Mouse (Mus musculus): ENCODE data around the gene Pard3b.

DNA sequence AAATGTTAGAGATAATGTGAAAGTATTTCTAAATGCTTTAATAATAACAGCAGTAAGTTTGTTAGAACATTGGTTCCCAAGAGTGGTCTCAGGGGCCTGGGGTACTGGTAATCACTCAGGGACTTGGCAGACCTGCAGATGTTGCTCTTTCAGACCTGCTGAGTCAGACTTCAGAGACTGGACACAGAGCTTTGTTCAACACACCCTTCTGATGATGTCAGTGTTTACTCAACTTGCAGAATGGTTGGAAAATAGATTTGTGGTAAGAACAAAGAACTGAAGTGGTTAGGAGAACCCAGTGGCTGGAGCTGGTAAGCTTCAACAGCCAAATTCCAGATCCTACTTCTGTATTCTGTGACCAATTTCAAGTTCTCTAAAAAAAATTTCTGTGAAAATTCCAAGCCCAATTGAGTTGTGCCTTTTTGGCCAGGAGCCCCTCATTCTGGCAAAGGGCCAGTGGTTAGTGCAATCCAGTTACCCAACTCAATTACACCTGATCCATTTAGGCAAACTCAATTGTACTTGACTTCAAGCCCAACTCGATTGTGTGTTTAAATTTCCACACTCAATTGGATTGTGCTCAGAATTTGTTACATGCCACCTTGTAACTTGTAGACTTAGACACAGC lies 536.5 kb downstream of the Pard3b start:
- TF ChIP-seq EP300 (IDR thresholded peaks at IDR 0.05; ENCODE audit: insufficient read depth, low read depth, low read length) = no peak
- TF ChIP-seq POLR2A (IDR thresholded peaks at IDR 0.05; ENCODE audit: insufficient read depth, low read depth, low read length) = no peak
- no peak for TF ChIP-seq CTCF (IDR thresholded peaks at IDR 0.05)
